ENCODE assay signal across 9 mouse cellular contexts in the genomic region with DNA sequence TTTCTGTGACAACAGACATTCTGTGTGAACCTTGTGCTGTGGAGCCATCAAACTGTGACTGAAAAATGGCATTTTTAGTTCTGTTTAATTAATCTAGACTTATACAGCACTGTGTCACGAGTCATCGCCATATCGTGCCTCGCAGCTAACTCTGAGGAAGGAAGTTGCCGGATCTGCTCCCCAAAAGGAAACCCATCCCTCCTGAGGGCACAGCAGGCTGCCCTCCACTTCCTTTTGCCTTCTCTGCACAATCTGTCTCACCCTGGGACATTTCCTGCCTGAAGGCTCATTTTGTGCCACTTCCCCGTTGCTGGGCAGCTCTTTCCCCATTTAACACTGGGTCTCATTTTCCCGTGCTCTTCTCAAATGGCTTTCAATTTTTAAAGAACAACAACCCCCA. TPM values are rescaled to one million over a fixed set of nuclear protein-coding genes. Genes with fewer than 3 reads are reported as not detected.
A peak's percentile ranks its signal among the peaks of the same experiment; 100 is the strongest.
DNase-seq lines count a peak whose midpoint lies in the region; ATAC-seq lines count a peak whose summit lies in the region.
"Had no signal": no experiment of that assay in that cellular context is flagged by ENCODE, and none has a peak within 500 bp of the region (broad histone marks: within the 10 kb centered on the region; RNA-seq: fewer than 3 reads in every experiment).

No protein-coding gene starts in this region.

- H3K27ac ChIP-seq in liver, embryonic 12.5 days, result peak overlapping the region; percentile 67

- peaks cover 65% of the 10 kb centered on the region for H3K4me1 ChIP-seq in liver, embryonic 12.5 days

- 0 out of 2 replicates have a peak overlapping the region, but pooled peaks have one; percentile 18 for H3K4me3 ChIP-seq in liver, embryonic 12.5 days

- H3K27me3 ChIP-seq in liver, embryonic 12.5 days (replicated peaks), result no peaks in the 10 kb centered on the region; the same call in 1 of the 2 replicates
- no peaks in the 10 kb centered on the region for H3K27me3 ChIP-seq in splenic B cell, adult 2 months (ENCODE audit: control insufficient read depth, insufficient read depth, low read length, poor library complexity, severe bottlenecking)

- no peaks in the 10 kb centered on the region for H3K9me3 ChIP-seq in liver, embryonic 12.5 days (replicated peaks)

- peak overlapping the region; percentile 49 for H3K4me2 ChIP-seq in liver, embryonic 12.5 days

- peak overlapping the region; percentile 55; the same call in 1 of the 2 replicates for H3K9ac ChIP-seq in liver, embryonic 12.5 days

- H3K36me3 ChIP-seq in liver, embryonic 12.5 days, result peaks cover 19% of the 10 kb centered on the region
- peaks cover 18% of the 10 kb centered on the region for H3K36me3 ChIP-seq in splenic B cell, adult 2 months (ENCODE audit: control insufficient read depth, insufficient read depth, low read length, poor library complexity, severe bottlenecking)

- WGBS in liver, embryonic 12.5 days (ENCODE audit: insufficient replicate concordance), result 21% methylated on average over 7 of the region's 7 CpGs

- peak; percentile 62 to 79 for DNase-seq in adrenal gland, adult (ENCODE audit: inconsistent age in 2 of 2, low spot score in 1 of 2)
- no peak for DNase-seq in adrenal gland, adult 8-10 months
- DNase-seq in ES-CJ7 (ENCODE audit: low read depth, low spot score), result peak; percentile 53
- DNase-seq in heart, postnatal 10 days, result peak; percentile 61 to 63
- DNase-seq in splenic B cell, adult 2 months (ENCODE audit: low read depth, low spot score), result peak; percentile 80
- no peak for DNase-seq in yolk sac, embryonic 10.5 days (ENCODE audit: low spot score)
- DNase-seq in layer of hippocampus, adult 8-10 months (ENCODE audit: low spot score in 2 of 2), result no peak

- intact Hi-C loops in heart, postnatal 10 days (cut with DNase I), result no loop called here

- ATAC-seq in liver, embryonic 12.5 days, result peak; percentile 36

RNA-seq across cellular contexts. Expression of a gene that starts 6.9 kb away (rescaled TPM):
- 100 to 1,000 TPM; 374 to 825 (median 652) TPM for total RNA-seq in adrenal gland, adult 8-10 months (2022)
- 1,000 to 10,000 TPM in 1 of 2 experiments, 100 to 1,000 TPM in 1; 618 to 1,152 TPM for total RNA-seq in heart, postnatal 10 days (2021)
- polyA plus RNA-seq in liver, embryonic 12.5 days (2016; fragmentation: Nextera tagmentation; extraction: Ambion mirVana), result 28.6 and 29.9 TPM in 2 replicates
- 10 to 100 TPM; 23.9 to 39.1 (median 31.6) TPM for total RNA-seq in layer of hippocampus, adult 8-10 months (2022)

RNA-seq across cellular contexts. Expression of a gene that starts 12.2 kb away (rescaled TPM):
- total RNA-seq in adrenal gland, adult 8-10 months (2022), result not detected
- 1 to 10 TPM; 4.9 to 5.3 TPM for total RNA-seq in heart, postnatal 10 days (2021)
- polyA plus RNA-seq in liver, embryonic 12.5 days (2016; fragmentation: Nextera tagmentation; extraction: Ambion mirVana), result 0.24 and 0.26 TPM in 2 replicates
- not detected for total RNA-seq in layer of hippocampus, adult 8-10 months (2022)
- total RNA-seq: left cerebral cortex, postnatal 25 days had no signal

RNA-seq across cellular contexts. Expression of a gene that starts 29.3 kb away (rescaled TPM):
- 10 to 100 TPM; 35.7 to 54.5 (median 40.0) TPM for total RNA-seq in adrenal gland, adult 8-10 months (2022)
- total RNA-seq in heart, postnatal 10 days (2021), result 10 to 100 TPM; 24.3 to 30.9 TPM
- polyA plus RNA-seq in liver, embryonic 12.5 days (2016; fragmentation: Nextera tagmentation; extraction: Ambion mirVana), result 16.7 and 19.8 TPM in 2 replicates
- total RNA-seq in layer of hippocampus, adult 8-10 months (2022), result 10 to 100 TPM; 30.1 to 38.6 (median 32.5) TPM

RNA-seq across cellular contexts. Expression of a gene that starts 31.8 kb away (rescaled TPM):
- 1 to 10 TPM; 1.1 to 2.3 (median 1.7) TPM for total RNA-seq in adrenal gland, adult 8-10 months (2022)
- total RNA-seq in heart, postnatal 10 days (2021), result 1 to 10 TPM; 2.0 to 5.5 TPM
- polyA plus RNA-seq in liver, embryonic 12.5 days (2016; fragmentation: Nextera tagmentation; extraction: Ambion mirVana), result 0.33 and 0.44 TPM in 2 replicates
- 10 to 100 TPM; 49.5 to 56.2 (median 52.6) TPM for total RNA-seq in layer of hippocampus, adult 8-10 months (2022)

RNA-seq across cellular contexts. Expression of a gene that starts 36.3 kb away (rescaled TPM):
- 10 to 100 TPM; 47.8 to 57.8 (median 54.5) TPM for total RNA-seq in adrenal gland, adult 8-10 months (2022)
- 10 to 100 TPM; 40.1 to 54.6 TPM for total RNA-seq in heart, postnatal 10 days (2021)
- 0.92 and 1.2 TPM in 2 replicates for polyA plus RNA-seq in liver, embryonic 12.5 days (2016; fragmentation: Nextera tagmentation; extraction: Ambion mirVana)
- total RNA-seq in layer of hippocampus, adult 8-10 months (2022), result 10 to 100 TPM; 29.9 to 34.2 (median 31.4) TPM

Comparison
In these comparisons a context has a peak if more than half of its experiments do, and no peak if none do; other contexts are left out.
1. DNase-seq: peak in adrenal gland, adult (2 of 2), ES-CJ7 (single experiment), heart, postnatal 10 days (2 of 2) and splenic B cell, adult 2 months (single experiment); none in adrenal gland, adult 8-10 months (single experiment), yolk sac, embryonic 10.5 days (single experiment) and layer of hippocampus, adult 8-10 months (0 of 2).
2. RNA of a gene that starts 6.9 kb away (total RNA-seq): 618 to 1,152 TPM in heart, postnatal 10 days and 374 to 825 TPM in adrenal gland, adult 8-10 months; 23.9 to 39.1 TPM in layer of hippocampus, adult 8-10 months; every median in the first group is over 4 times any median in the second.
3. RNA of a gene that starts 12.2 kb away (total RNA-seq): 4.9 to 5.3 TPM in heart, postnatal 10 days; not detected in adrenal gland, adult 8-10 months and not detected in layer of hippocampus, adult 8-10 months; every median in the first group is over 4 times any median in the second.